Comparison of ENCODE assay signal across 28 mouse cellular contexts in genomic region chr14:111116600-111116999, GRCm38 (mm10).
"Had no signal": no experiment of that assay in that cellular context is flagged by ENCODE, and none has a peak within 500 bp of the region (broad histone marks: within the 10 kb centered on the region; RNA-seq: fewer than 3 reads in every experiment).

No protein-coding gene starts in this region.

- H3K4me3 ChIP-seq: heart, adult 2 months; heart, embryonic 13.5 days; heart, embryonic 15.5 days; hindbrain, embryonic 10.5 days; hindbrain, embryonic 12.5 days; kidney, embryonic 15.5 days; left cerebral cortex, adult 2 months; limb, embryonic 10.5 days; limb, embryonic 12.5 days; liver, embryonic 13.5 days; liver, embryonic 15.5 days had no signal

- H3K4me1 ChIP-seq: heart, embryonic 13.5 days; heart, embryonic 15.5 days; hindbrain, embryonic 10.5 days; hindbrain, embryonic 12.5 days; kidney, embryonic 15.5 days; limb, embryonic 10.5 days; limb, embryonic 12.5 days; liver, embryonic 13.5 days; liver, embryonic 15.5 days had no signal

- H3K27ac ChIP-seq: heart, adult 2 months; heart, embryonic 13.5 days; heart, embryonic 15.5 days; hindbrain, embryonic 10.5 days; hindbrain, embryonic 12.5 days; hindbrain, embryonic 14.5 days; hindbrain, postnatal 0 days; kidney, embryonic 15.5 days; kidney, postnatal 0 days; left cerebral cortex, adult 2 months; limb, embryonic 10.5 days; limb, embryonic 12.5 days; liver, embryonic 13.5 days; liver, embryonic 15.5 days had no signal

- H3K9me3 ChIP-seq: heart, embryonic 13.5 days; heart, embryonic 15.5 days; hindbrain, embryonic 10.5 days; hindbrain, embryonic 12.5 days; kidney, embryonic 15.5 days; limb, embryonic 10.5 days; limb, embryonic 12.5 days; liver, embryonic 15.5 days had no signal

- H3K36me3 ChIP-seq: heart, embryonic 13.5 days; heart, embryonic 15.5 days; hindbrain, embryonic 10.5 days; hindbrain, embryonic 12.5 days; kidney, embryonic 15.5 days; limb, embryonic 10.5 days; limb, embryonic 12.5 days; liver, embryonic 13.5 days; liver, embryonic 15.5 days had no signal

- H3K4me2 ChIP-seq: heart, embryonic 11.5 days; heart, embryonic 13.5 days; heart, embryonic 15.5 days; hindbrain, embryonic 12.5 days; hindbrain, embryonic 14.5 days; kidney, embryonic 15.5 days; limb, embryonic 12.5 days; liver, embryonic 11.5 days; liver, embryonic 13.5 days; liver, embryonic 15.5 days had no signal

- H3K9ac ChIP-seq: heart, embryonic 13.5 days; heart, embryonic 15.5 days; hindbrain, embryonic 12.5 days; hindbrain, embryonic 14.5 days; kidney, embryonic 15.5 days; limb, embryonic 12.5 days; liver, embryonic 13.5 days; liver, embryonic 15.5 days had no signal

- H3K27me3 ChIP-seq: heart, embryonic 13.5 days; heart, embryonic 15.5 days; hindbrain, embryonic 12.5 days; kidney, embryonic 15.5 days; limb, embryonic 12.5 days; liver, embryonic 13.5 days; liver, embryonic 15.5 days had no signal

- DNase-seq: gastrocnemius, postnatal 14 days; gastrocnemius, postnatal 36 days; heart, adult 11 months; heart, adult 2 months; heart, postnatal 4 days; kidney, adult 11 months; kidney, adult 2 months; kidney, adult 9 months; kidney, postnatal 14 days; kidney, postnatal 36 days; layer of hippocampus, adult 9-11 months; liver; liver, embryonic 13.5 days had no signal

- ATAC-seq: hindbrain, postnatal 0 days; intestine, embryonic 16.5 days had no signal
